Mouse (Mus musculus) neural tube, embryonic 14.5 days (tissue): ENCODE measurements around the gene Il23a. TPM values are rescaled to one million over a fixed set of nuclear protein-coding genes. Genes with fewer than 3 reads are reported as not detected.
"Not testable (repeated sequence)": the region's sequence is repeated elsewhere in the genome, so short reads cannot be mapped to it uniquely, and the experiment has no call there.

Experiments used
- ATAC-seq: fragments of 200-750 bp; cut with Nextera tagmentation; 2 replicates; pipeline ENCODE4 v1.8.0; 2017; ENCODE audit warnings: low read depth, mild to moderate bottlenecking, moderate TSS enrichment, moderate library complexity
- H3K27ac ChIP-seq: fragments of 300-500 bp; sonication (generic); 2 replicates; pipeline ENCODE4 v1.5.1; 2014; ENCODE audit warnings: low read depth, mild to moderate bottlenecking, control low read depth, low read length, moderate library complexity, mixed read lengths
- H3K27me3 ChIP-seq: fragments of 300-500 bp; sonication (generic); 2 replicates; pipeline ENCODE4 v1.6.1; 2014; ENCODE audit warnings: low read length; ENCODE audit not compliant: control insufficient read depth, insufficient read depth
- H3K36me3 ChIP-seq: fragments of 300-500 bp; sonication (generic); 2 replicates; pipeline ENCODE4 v1.6.1; 2014; ENCODE audit warnings: low read length, mixed read lengths; ENCODE audit not compliant: control insufficient read depth, insufficient read depth
- H3K4me1 ChIP-seq: fragments of 300-500 bp; sonication (generic); 2 replicates; pipeline ENCODE4 v1.6.1; 2014; ENCODE audit warnings: low read length; ENCODE audit not compliant: control insufficient read depth, insufficient read depth
- H3K4me2 ChIP-seq: fragments of 300-500 bp; sonication (generic); 2 replicates; pipeline ENCODE4 v1.6.1; 2014; ENCODE audit warnings: mild to moderate bottlenecking, low read depth, low read length, control low read depth
- H3K4me3 ChIP-seq: fragments of 300-500 bp; sonication (generic); 2 replicates; pipeline ENCODE4 v1.5.1; 2014; ENCODE audit warnings: low read depth, low read length, control low read depth, mixed read lengths
- H3K9ac ChIP-seq: fragments of 300-500 bp; sonication (generic); replicated peaks from 2 replicates; pipeline ENCODE4 v1.6.1; 2014; ENCODE audit warnings: low read depth, mild to moderate bottlenecking, control low read depth, low read length, mixed read lengths
- H3K9me3 ChIP-seq: fragments of 300-500 bp; sonication (generic); 2 replicates; pipeline ENCODE4 v1.6.1; 2016; ENCODE audit warnings: low read length; ENCODE audit not compliant: control insufficient read depth
- WGBS: fragments of 180-500 bp; shearing (Covaris S2); extraction: QIAGEN DNeasy Blood & Tissue Kit; methylation state at CpG from one replicate; pipeline ENCODE4 v1.1.7; 2014; 5-methylcytosine and 5-hydroxymethylcytosine counted together
- polyA plus RNA-seq: library from polyadenylated mRNA; unstranded; fragments of >200 nt; fragmentation: Nextera tagmentation; extraction: Ambion mirVana; gene quantifications from 2 replicates; pipeline ENCODE4 v1.2.1, GENCODE M21; 2014

Gene Il23a
- polyA plus RNA-seq, 1 experiment from 2014 or later, result 0.29 TPM

- Histone ChIP-seq H3K27ac (no peak overlapping the region), H3K36me3 (peaks cover 9% of the 10 kb centered on the region; the same call in 1 of the 2 replicates), H3K9ac (no peak overlapping the region), H3K4me3 (no peak overlapping the region), H3K4me2 (no peak overlapping the region), H3K27me3 (no peaks in the 10 kb centered on the region), H3K9me3 (no peaks in the 10 kb centered on the region), H3K4me1 (peaks cover 3% of the 10 kb centered on the region; the same call in 1 of the 2 replicates)
- 75% methylated on average over 4 of the region's 4 CpGs for WGBS
- ATAC-seq, result no peak
Observed at GRCm38 (mm10) chr10:128297221-128297620, 1.3 kb downstream of the Il23a start.

DNA sequence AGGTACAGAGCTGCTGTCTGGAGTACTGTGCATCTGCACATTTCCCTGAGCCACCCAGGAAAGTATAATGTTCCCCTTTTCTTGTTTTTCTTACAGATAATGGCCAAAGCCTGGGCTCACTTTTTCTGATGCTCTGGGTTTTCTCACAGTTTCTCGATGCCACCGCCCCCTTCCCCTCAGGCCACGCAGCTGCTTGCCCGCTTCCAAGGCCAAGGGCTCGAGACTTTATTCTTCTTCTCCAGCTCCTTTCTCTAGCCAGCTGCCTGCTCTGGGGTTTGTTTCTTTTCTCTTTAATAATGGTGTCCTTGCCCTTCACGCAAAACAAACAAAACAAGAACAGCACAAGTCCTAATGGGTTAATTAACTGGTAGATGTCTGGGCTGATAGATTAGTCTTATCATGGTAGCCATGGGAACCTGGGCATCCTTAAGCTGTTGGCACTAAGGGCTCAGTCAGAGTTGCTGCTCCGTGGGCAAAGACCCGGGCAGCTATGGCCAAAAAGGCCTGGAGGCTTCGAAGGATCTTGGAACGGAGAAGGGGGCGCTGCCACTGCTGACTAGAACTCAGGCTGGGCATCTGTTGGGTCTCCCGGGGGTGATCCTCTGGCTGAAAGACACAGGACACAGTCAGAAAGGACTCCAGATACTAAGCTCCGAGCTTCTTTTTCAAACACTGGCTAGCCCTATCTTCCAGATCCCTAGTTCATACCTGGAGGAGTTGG, 2.0 kb downstream of the Il23a start:
- H3K4me2 ChIP-seq, result no peak overlapping the region
- H3K27me3 ChIP-seq, result no peaks in the 10 kb centered on the region
- no peaks in the 10 kb centered on the region for H3K9me3 ChIP-seq
- no peak overlapping the region for H3K27ac ChIP-seq
- no peak for ATAC-seq
- no peak overlapping the region for H3K9ac ChIP-seq
- no peak overlapping the region for H3K4me3 ChIP-seq
- H3K36me3 ChIP-seq, result peaks cover 16% of the 10 kb centered on the region; the same call in 1 of the 2 replicates
- WGBS, result 65% methylated on average over 13 of the region's 13 CpGs
- H3K4me1 ChIP-seq, result no peaks in the 10 kb centered on the region

GRCm38 (mm10) chr10:128290594-128290993, 8.0 kb downstream of the Il23a start:
- ATAC-seq, H3K9ac ChIP-seq, H3K4me3 ChIP-seq, H3K4me1 ChIP-seq, H3K9me3 ChIP-seq, H3K27ac ChIP-seq, H3K4me2 ChIP-seq, H3K27me3 ChIP-seq: not testable (repeated sequence)
- 86% methylated on average over 1 of the region's 1 CpGs for WGBS
- peaks cover 37% of the 10 kb centered on the region for H3K36me3 ChIP-seq

DNA sequence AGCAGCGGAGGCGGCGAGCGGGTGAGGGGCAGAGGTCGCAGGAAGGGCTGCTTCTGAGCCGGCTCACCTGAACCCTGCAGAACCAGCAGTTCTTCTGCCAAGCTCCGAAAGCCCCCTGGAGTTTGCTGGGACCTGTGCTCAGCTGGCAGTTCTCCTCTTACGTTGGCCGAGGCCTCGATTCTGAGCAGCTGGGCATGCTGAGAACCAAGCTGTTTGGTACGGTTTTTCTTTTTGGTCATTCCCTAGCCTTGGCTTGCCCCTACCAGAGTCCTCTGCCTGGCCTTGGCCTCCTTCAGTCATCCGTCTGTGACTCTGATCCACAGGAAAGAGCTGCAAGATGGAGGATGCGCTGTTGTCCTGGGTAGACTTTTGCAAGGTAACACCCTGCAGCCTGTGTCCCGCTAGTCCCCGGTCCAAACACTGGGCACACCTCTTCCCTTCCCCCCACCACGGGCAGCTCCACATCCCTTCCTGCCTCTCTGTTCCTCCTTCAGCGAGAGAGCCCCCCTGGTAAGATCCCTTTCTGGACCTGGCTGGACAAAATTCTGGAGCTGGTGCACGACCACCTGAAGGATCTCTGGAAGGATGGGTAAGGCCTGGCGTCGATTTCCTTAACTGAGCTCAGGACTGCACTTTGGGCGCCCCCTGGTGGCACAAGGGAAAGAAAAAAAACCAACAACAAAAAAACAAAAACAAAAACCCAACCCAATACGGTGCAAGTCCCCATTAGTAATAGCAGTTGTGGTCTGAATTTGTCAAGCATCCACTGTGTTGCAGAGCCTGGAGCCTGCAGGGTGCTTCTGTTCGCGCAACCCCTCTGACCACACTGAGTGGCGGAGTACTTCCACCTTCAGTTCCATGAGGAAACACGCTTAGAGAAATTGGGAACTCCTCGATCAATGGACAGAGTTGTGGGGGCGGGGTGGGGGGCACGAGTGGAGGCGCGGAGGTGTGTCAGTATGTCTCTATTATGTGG, 14.7 kb downstream of the Il23a start:
- Histone ChIP-seq H3K4me3 (no peak overlapping the region), H3K4me2 (no peak overlapping the region), H3K27me3 (no peaks in the 10 kb centered on the region), H3K27ac (no peak overlapping the region), H3K9me3 (no peaks in the 10 kb centered on the region), H3K4me1 (no peaks in the 10 kb centered on the region), H3K36me3 (peaks cover 44% of the 10 kb centered on the region), H3K9ac (no peak overlapping the region)
- WGBS, result 65% methylated on average over 31 of the region's 31 CpGs
- ATAC-seq, result no peak; the same call in 1 of the 2 replicates

GRCm38 (mm10) chr10:128282886-128283450, 15.6 kb downstream of the Il23a start:
- Histone ChIP-seq H3K36me3 (peaks cover 47% of the 10 kb centered on the region), H3K4me2 (no peak overlapping the region), H3K27me3 (no peaks in the 10 kb centered on the region), H3K4me1 (no peaks in the 10 kb centered on the region), H3K27ac (no peak overlapping the region), H3K9me3 (no peaks in the 10 kb centered on the region), H3K9ac (no peak overlapping the region), H3K4me3 (no peak overlapping the region)
- ATAC-seq, result no peak
- 90% methylated on average over 20 of the region's 20 CpGs for WGBS

DNA sequence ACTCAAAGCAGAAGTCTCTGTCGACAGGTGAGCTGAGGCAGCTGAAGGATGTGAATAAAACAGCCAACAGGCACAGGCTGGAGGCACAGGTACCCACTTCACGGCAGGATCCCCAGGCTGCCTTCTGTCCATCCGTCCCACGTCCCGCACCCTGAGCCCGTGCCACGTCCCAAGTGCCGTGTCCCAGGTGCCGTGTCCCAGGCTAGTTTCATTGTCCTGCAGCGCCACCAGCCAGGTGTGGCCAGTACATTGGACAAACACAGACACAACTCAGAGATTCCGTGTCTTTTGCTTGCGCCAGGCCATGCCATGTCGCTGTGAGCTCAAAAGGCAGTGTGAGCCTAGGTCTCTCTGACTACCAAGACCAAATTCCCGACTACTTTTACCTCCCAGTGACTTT, 16.9 kb downstream of the Il23a start:
- no peak overlapping the region for H3K9ac ChIP-seq
- no peaks in the 10 kb centered on the region for H3K9me3 ChIP-seq
- no peaks in the 10 kb centered on the region for H3K27me3 ChIP-seq
- ATAC-seq, result no peak
- no peak overlapping the region for H3K27ac ChIP-seq
- no peak overlapping the region for H3K4me3 ChIP-seq
- no peak overlapping the region for H3K4me2 ChIP-seq
- peaks cover 46% of the 10 kb centered on the region for H3K36me3 ChIP-seq
- no peaks in the 10 kb centered on the region for H3K4me1 ChIP-seq
- 91% methylated on average over 14 of the region's 14 CpGs for WGBS

DNA sequence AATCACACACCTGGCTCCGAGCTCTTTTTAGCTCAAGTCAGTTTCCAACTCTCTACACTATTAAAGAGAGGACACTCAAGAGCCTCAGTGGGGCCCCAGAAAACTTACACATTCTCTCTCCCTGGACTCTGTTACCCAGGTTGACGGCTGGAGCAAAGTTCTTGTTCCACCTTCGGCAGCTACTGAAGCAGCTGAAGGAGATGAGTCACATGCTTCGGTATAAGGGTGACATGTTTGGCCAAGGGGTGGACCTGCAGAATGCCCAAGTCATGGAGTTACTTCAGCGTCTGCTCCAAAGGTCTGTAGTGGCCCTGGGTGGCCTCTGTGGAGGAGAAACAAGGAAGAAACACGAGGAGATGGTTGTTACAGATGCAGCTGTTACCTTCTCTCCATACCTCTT, 17.6 kb downstream of the Il23a start:
- Histone ChIP-seq H3K9me3 (no peaks in the 10 kb centered on the region), H3K27ac (no peak overlapping the region), H3K4me1 (no peaks in the 10 kb centered on the region), H3K27me3 (no peaks in the 10 kb centered on the region), H3K9ac (no peak overlapping the region), H3K36me3 (peaks cover 38% of the 10 kb centered on the region), H3K4me2 (no peak overlapping the region), H3K4me3 (no peak overlapping the region)
- WGBS, result 90% methylated on average over 6 of the region's 6 CpGs
- ATAC-seq, result no peak

- H3K9ac ChIP-seq, result no peak overlapping the region
Observed at GRCm38 (mm10) chr10:128278158-128278557, 20.4 kb downstream of the Il23a start.

More at GRCm38 (mm10) chr10:128278158-128278557, 20.4 kb downstream of the Il23a start:
- WGBS, result 53% methylated on average over 5 of the region's 6 CpGs
- H3K4me1 ChIP-seq, result no peaks in the 10 kb centered on the region
- no peaks in the 10 kb centered on the region for H3K9me3 ChIP-seq
- ATAC-seq, result no peak
- H3K4me3 ChIP-seq, result no peak overlapping the region
- peaks cover 24% of the 10 kb centered on the region for H3K36me3 ChIP-seq
- no peaks in the 10 kb centered on the region for H3K27me3 ChIP-seq
- H3K27ac ChIP-seq, result no peak overlapping the region
- no peak overlapping the region for H3K4me2 ChIP-seq
